Mouse (Mus musculus) midbrain, embryonic 16.5 days (tissue): ENCODE data around the gene Gm5901. TPM values are rescaled to one million over a fixed set of nuclear protein-coding genes. Genes with fewer than 3 reads are reported as not detected.
A peak's percentile ranks its signal among the peaks of the same experiment; 100 is the strongest.
"Not testable (repeated sequence)": the region's sequence is repeated elsewhere in the genome, so short reads cannot be mapped to it uniquely, and the experiment has no call there.

Source experiments
- ATAC-seq: fragments of 200-750 bp; cut with Nextera tagmentation; 2 replicates; pipeline ENCODE4 v1.8.0; 2017; ENCODE audit warnings: moderate TSS enrichment
- H3K27ac ChIP-seq: fragments of 300-500 bp; sonication (generic); 2 replicates; pipeline ENCODE4 v1.5.1; 2014; ENCODE audit warnings: mild to moderate bottlenecking, low read length, mixed read lengths
- H3K27me3 ChIP-seq: fragments of 300-500 bp; sonication (generic); 2 replicates; pipeline ENCODE4 v1.6.1; 2014; ENCODE audit warnings: low read depth, low read length, mixed read lengths; ENCODE audit not compliant: control insufficient read depth, insufficient read depth
- H3K36me3 ChIP-seq: fragments of 300-500 bp; sonication (generic); 2 replicates; pipeline ENCODE4 v1.6.1; 2014; ENCODE audit warnings: mild to moderate bottlenecking, low read length, moderate library complexity, mixed read lengths; ENCODE audit not compliant: control insufficient read depth, insufficient read depth
- H3K4me1 ChIP-seq: fragments of 300-500 bp; sonication (generic); 2 replicates; pipeline ENCODE4 v1.6.1; 2014; ENCODE audit warnings: mild to moderate bottlenecking, low read length, mixed read lengths; ENCODE audit not compliant: control insufficient read depth, insufficient read depth
- H3K4me2 ChIP-seq: fragments of 300-500 bp; sonication (generic); 2 replicates; pipeline ENCODE4 v1.6.1; 2014; ENCODE audit warnings: mild to moderate bottlenecking, low read length, mixed read lengths
- H3K4me3 ChIP-seq: fragments of 300-500 bp; sonication (generic); 2 replicates; pipeline ENCODE4 v1.5.1; 2014; ENCODE audit warnings: low read depth, mild to moderate bottlenecking, low read length, moderate library complexity, mixed read lengths
- H3K9ac ChIP-seq: fragments of 300-500 bp; sonication (generic); 2 replicates; pipeline ENCODE4 v1.6.1; 2014; ENCODE audit warnings: low read depth, low read length, mixed read lengths
- H3K9me3 ChIP-seq: fragments of 300-500 bp; sonication (generic); replicated peaks from 2 replicates; pipeline ENCODE4 v1.6.1; 2014; ENCODE audit warnings: mild to moderate bottlenecking, low read length, mixed read lengths; ENCODE audit not compliant: control insufficient read depth, poor library complexity, severe bottlenecking
- WGBS: fragments of 180-500 bp; shearing (Covaris S2); extraction: QIAGEN DNeasy Blood & Tissue Kit; methylation state at CpG from one replicate; pipeline ENCODE4 v1.1.7; 2014; 5-methylcytosine and 5-hydroxymethylcytosine counted together
- polyA plus RNA-seq: library from polyadenylated mRNA; unstranded; fragments of >200 nt; fragmentation: Nextera tagmentation; extraction: Ambion mirVana; gene quantifications from 2 replicates; pipeline ENCODE4 v1.2.1, GENCODE M21; 2015

Gene Gm5901
- polyA plus RNA-seq, 1 experiment from 2014 or later, result not detected

- peaks cover 19% of the 10 kb centered on the region for H3K4me1 ChIP-seq
- no peak overlapping the region for H3K9ac ChIP-seq
- H3K36me3 ChIP-seq, result 0 out of 2 replicates have a peak, but pooled peaks cover under 1% of the 10 kb centered on the region
- H3K9me3 ChIP-seq, result no peaks in the 10 kb centered on the region
- no peak overlapping the region for H3K27ac ChIP-seq
- no peak overlapping the region for H3K4me3 ChIP-seq
- no peaks in the 10 kb centered on the region for H3K27me3 ChIP-seq
- no peak for ATAC-seq
- no peak overlapping the region for H3K4me2 ChIP-seq
Measured at GRCm38 (mm10) chr7:105395131-105395820, 20.4 kb downstream of the Gm5901 start.

DNA sequence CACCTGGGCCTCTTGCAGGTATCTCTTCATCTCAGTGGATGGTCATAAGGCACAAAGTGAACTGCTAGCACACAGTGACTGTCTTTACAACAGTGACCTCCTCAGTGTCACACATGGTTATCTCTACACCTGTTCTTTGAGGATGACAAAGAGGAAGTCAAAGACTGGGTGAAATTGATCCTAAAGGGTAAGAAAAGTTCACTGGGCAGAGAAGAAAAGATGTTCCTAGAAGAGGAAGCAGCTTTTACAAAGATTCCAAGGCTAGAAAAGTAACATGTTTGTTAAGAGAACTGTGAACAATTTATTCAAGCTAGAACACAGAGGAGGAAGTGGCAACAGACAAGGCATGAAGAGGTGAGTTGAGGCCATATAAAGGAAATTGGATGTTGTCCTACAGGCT lies 21.3 kb downstream of the Gm5901 start:
- Histone ChIP-seq H3K4me3 (no peak overlapping the region), H3K27ac (no peak overlapping the region), H3K4me2 (no peak overlapping the region), H3K9ac (no peak overlapping the region), H3K9me3 (no peaks in the 10 kb centered on the region), H3K36me3 (no peaks in the 10 kb centered on the region), H3K4me1 (peaks cover 22% of the 10 kb centered on the region), H3K27me3 (no peaks in the 10 kb centered on the region)
- no peak for ATAC-seq

- peak; percentile 69; the same call in 1 of the 2 replicates for ATAC-seq
Measured at GRCm38 (mm10) chr7:105399058-105399934, 24.5 kb downstream of the Gm5901 start.

GRCm38 (mm10) chr7:105399935-105400624 lies 25.2 kb downstream of the Gm5901 start, which contains the start of gene Fam160a2:
Gene Fam160a2 (minus strand): TSS chr7:105400054.
- peak within 1 kb of the TSS; percentile 92 for H3K4me2 ChIP-seq
- peak within 1 kb of the TSS; percentile 87 for H3K4me3 ChIP-seq
- H3K9me3 ChIP-seq, result no peaks in the 10 kb centered on the region
- under 1% methylated on average over 53 of the region's 55 CpGs for WGBS
- H3K9ac ChIP-seq, result peak within 1 kb of the TSS; percentile 93
- ATAC-seq, result peak; percentile 99
- peaks cover 23% of the 10 kb centered on the region for H3K4me1 ChIP-seq
- H3K27ac ChIP-seq, result peak within 1 kb of the TSS; percentile 81
- H3K36me3 ChIP-seq, result no peaks in the 10 kb centered on the region
- no peaks in the 10 kb centered on the region for H3K27me3 ChIP-seq

More at GRCm38 (mm10) chr7:105399058-105399934, 24.5 kb downstream of the Gm5901 start:
- H3K9ac ChIP-seq, result peak overlapping the region; percentile 93
- peak overlapping the region; percentile 81 for H3K27ac ChIP-seq
- H3K36me3 ChIP-seq, result no peaks in the 10 kb centered on the region
- no peaks in the 10 kb centered on the region for H3K27me3 ChIP-seq
- WGBS, result under 1% methylated on average over 25 of the region's 25 CpGs
- H3K4me2 ChIP-seq, result peak overlapping the region; percentile 92
- peak overlapping the region; percentile 87 for H3K4me3 ChIP-seq
- H3K4me1 ChIP-seq, result peaks cover 23% of the 10 kb centered on the region
- H3K9me3 ChIP-seq, result no peaks in the 10 kb centered on the region

DNA sequence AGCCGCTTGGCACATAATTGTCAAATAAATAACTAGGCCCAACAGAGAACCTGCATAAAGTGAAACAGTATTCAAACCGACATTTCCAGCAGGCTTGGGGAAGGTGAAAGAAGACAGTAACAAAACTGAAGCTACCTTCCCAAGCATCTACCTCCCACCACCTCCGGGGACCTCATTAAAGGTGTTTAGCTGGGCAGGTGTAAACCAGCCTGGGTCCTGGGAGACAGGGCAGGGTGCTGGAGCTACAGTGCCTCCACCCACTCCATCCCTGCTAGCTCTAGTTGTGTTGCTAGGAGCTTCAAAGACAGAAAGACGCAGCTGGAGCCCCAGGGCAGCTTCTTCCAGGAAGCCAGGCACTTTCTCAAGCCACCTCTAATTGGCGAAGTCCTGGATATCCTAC lies 29.4 kb downstream of the Gm5901 start, which contains the start of gene Cnga4:
Cnga4 (plus strand) TSS at position 301 of the 400 bp plus-strand sequence.
- 86% methylated on average over 5 of the region's 5 CpGs for WGBS

GRCm38 (mm10) chr7:105406322-105406721 lies 31.5 kb downstream of the Gm5901 start:
- Histone ChIP-seq H3K4me3 (no peak overlapping the region), H3K9ac (no peak overlapping the region), H3K4me1 (no peaks in the 10 kb centered on the region), H3K36me3 (no peaks in the 10 kb centered on the region), H3K27me3 (no peaks in the 10 kb centered on the region), H3K9me3 (no peaks in the 10 kb centered on the region), H3K4me2 (no peak overlapping the region), H3K27ac (no peak overlapping the region)
- ATAC-seq, result no peak
- WGBS, result 75% methylated on average over 1 of the region's 1 CpGs

More for the DNA sequence above, 29.4 kb downstream of the Gm5901 start, which contains the start of gene Cnga4:
- no peak within 1 kb of the TSS for H3K4me3 ChIP-seq
- H3K27ac ChIP-seq, result no peak within 1 kb of the TSS
- H3K4me1 ChIP-seq, result peaks cover 4% of the 10 kb centered on the region
- no peak within 1 kb of the TSS for H3K9ac ChIP-seq
- no peak for ATAC-seq
- no peaks in the 10 kb centered on the region for H3K36me3 ChIP-seq
- no peaks in the 10 kb centered on the region for H3K9me3 ChIP-seq
- H3K4me2 ChIP-seq, result no peak within 1 kb of the TSS
- no peaks in the 10 kb centered on the region for H3K27me3 ChIP-seq

- not testable (repeated sequence) for H3K36me3 ChIP-seq, H3K4me1 ChIP-seq, H3K27ac ChIP-seq, ATAC-seq, H3K9me3 ChIP-seq, H3K27me3 ChIP-seq, H3K9ac ChIP-seq, H3K4me2 ChIP-seq, H3K4me3 ChIP-seq
- WGBS, result 61% methylated on average over 8 of the region's 8 CpGs
Measured at GRCm38 (mm10) chr7:105411874-105412632, 37.2 kb downstream of the Gm5901 start.

DNA sequence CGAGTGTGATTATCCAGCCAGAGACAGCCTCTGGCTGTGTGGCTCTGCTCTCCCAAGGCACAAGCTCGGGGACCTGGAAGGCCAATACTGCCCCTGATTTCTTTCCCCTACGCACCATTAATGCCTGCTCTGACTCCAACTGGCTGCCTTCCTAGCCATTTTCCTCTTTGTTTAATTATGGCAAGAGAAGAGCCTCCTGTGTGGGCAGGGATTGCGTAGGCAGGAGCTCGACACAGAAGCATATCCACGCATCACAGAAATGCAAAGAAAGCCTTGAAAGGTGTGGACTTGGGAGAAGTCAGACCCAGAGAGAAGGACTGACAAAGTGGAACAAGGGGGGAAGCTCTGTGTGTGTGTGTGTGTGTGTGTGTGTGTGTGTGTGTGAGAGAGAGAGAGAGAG lies 39.5 kb downstream of the Gm5901 start:
- H3K27ac ChIP-seq, result no peak overlapping the region

More for the DNA sequence above, 39.5 kb downstream of the Gm5901 start:
- H3K4me2 ChIP-seq, result no peak overlapping the region
- H3K4me1 ChIP-seq, result no peaks in the 10 kb centered on the region
- H3K4me3 ChIP-seq, result no peak overlapping the region
- H3K9ac ChIP-seq, result no peak overlapping the region
- H3K36me3 ChIP-seq, result no peaks in the 10 kb centered on the region
- no peaks in the 10 kb centered on the region for H3K9me3 ChIP-seq
- no peaks in the 10 kb centered on the region for H3K27me3 ChIP-seq
- no peak for ATAC-seq
- 65% methylated on average over 6 of the region's 6 CpGs for WGBS
